Mouse (Mus musculus) midbrain, embryonic 15.5 days (tissue): ENCODE measurements at regions not wholly inside any gene's neighbourhood (a gene's known extent, or its start where the extent isn't known, plus 50 kb on each side); places are given as distances from the start of the nearest gene placed in this dataset.
A peak's percentile ranks its signal among the peaks of the same experiment; 100 is the strongest.

Experiments used
- ATAC-seq: fragments of 200-750 bp; cut with Nextera tagmentation; replicated peaks from 2 replicates; pipeline ENCODE4 v1.8.0; 2017; ENCODE audit warnings: moderate TSS enrichment
- H3K27ac ChIP-seq: fragments of 300-500 bp; sonication (generic); 2 replicates; pipeline ENCODE4 v1.5.1; 2015; ENCODE audit warnings: mild to moderate bottlenecking, inconsistent platforms
- H3K27me3 ChIP-seq: fragments of 300-500 bp; sonication (generic); replicated peaks from 2 replicates; pipeline ENCODE4 v1.6.1; 2015; ENCODE audit warnings: inconsistent platforms
- H3K36me3 ChIP-seq: fragments of 300-500 bp; sonication (generic); replicated peaks from 2 replicates; pipeline ENCODE4 v1.6.1; 2015; ENCODE audit warnings: inconsistent platforms
- H3K4me1 ChIP-seq: fragments of 300-500 bp; sonication (generic); 2 replicates; pipeline ENCODE4 v1.6.1; 2015; ENCODE audit warnings: inconsistent platforms
- H3K4me2 ChIP-seq: fragments of 300-500 bp; sonication (generic); 2 replicates; pipeline ENCODE4 v1.6.1; 2015; ENCODE audit warnings: inconsistent platforms, mild to moderate bottlenecking, moderate library complexity
- H3K4me3 ChIP-seq: fragments of 300-500 bp; sonication (generic); 2 replicates; pipeline ENCODE4 v1.5.1; 2015; ENCODE audit warnings: mild to moderate bottlenecking, inconsistent platforms
- H3K9ac ChIP-seq: fragments of 300-500 bp; sonication (generic); 2 replicates; pipeline ENCODE4 v1.6.1; 2015; ENCODE audit warnings: mild to moderate bottlenecking, inconsistent platforms
- H3K9me3 ChIP-seq: fragments of 300-500 bp; sonication (generic); 2 replicates; pipeline ENCODE4 v1.6.1; 2016; ENCODE audit warnings: inconsistent platforms
- WGBS: fragments of 180-500 bp; shearing (Covaris S2); methylation state at CpG from one replicate; pipeline ENCODE4 v1.1.7; 2015; ENCODE audit warnings: mixed read lengths; 5-methylcytosine and 5-hydroxymethylcytosine counted together

DNA sequence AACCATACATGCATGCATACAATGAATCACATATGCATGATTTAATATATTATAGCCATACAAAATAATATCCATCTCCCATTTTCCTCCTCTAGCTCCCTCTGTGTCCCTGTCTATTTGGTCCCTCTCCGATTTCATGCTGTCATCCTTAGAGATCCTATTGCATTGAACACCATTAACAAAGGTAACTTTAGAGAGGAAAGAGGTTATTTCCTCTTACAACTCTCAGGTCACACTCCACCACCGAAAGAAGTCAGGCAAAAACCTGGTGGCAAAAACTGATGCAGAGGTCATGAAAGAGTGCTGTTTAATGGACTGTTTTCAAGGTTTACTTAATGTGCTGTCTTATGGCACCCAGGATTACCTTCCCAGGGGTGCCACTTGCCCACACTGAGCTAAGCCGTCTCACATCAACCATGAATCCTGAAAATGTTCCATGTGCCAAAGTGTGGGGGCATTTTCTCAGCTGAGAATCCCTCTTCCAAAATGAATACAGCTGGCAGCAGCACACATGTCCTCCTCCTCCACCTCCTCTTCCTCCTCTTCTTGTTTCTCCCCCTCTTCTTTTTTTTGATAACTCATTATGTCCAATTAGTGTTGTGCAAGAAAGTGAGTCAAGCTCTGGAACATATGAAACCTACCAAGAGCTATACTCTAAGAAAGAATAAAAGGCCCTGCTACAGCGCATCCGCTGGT, 212.4 kb downstream of the Efhb start:
- H3K4me3 ChIP-seq: no peak overlapping the region
- H3K27ac ChIP-seq: no peak overlapping the region
- H3K9me3 ChIP-seq: no peaks in the 10 kb centered on the region
- ATAC-seq: no peak
- H3K27me3 ChIP-seq: no peaks in the 10 kb centered on the region
- H3K4me2 ChIP-seq: no peak overlapping the region
- H3K36me3 ChIP-seq: no peaks in the 10 kb centered on the region
- peaks cover 8% of the 10 kb centered on the region; the same call in 1 of the 2 replicates for H3K4me1 ChIP-seq
- no peak overlapping the region for H3K9ac ChIP-seq
- WGBS: 92% methylated on average over 5 of the region's 5 CpGs

DNA sequence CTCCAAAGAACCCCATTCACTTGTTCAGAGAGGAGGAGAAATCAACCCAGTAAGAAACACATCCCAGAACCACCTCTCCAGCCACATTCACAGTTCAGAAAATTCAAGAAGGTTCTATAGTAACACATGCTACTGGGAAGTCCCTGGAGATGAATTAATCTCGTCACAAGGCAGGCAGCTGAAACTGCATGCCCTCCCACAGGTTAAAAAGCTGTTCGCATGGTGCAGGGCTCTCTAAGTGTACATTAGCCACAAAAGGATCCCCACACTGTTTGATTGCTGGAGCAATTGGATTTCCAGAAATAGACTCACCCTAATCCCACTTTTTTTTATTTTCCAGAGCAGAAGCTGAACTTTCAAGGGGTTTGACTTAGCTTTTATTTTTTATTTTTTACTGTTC, 214.6 kb downstream of the Efhb start:
- H3K4me2 ChIP-seq: no peak overlapping the region
- no peak overlapping the region for H3K4me3 ChIP-seq
- no peaks in the 10 kb centered on the region for H3K9me3 ChIP-seq
- peaks cover 8% of the 10 kb centered on the region; the same call in 1 of the 2 replicates for H3K4me1 ChIP-seq
- peak overlapping the region; percentile 69; the same call in 1 of the 2 replicates for H3K27ac ChIP-seq
- peak; percentile 41 for ATAC-seq
- H3K36me3 ChIP-seq: no peaks in the 10 kb centered on the region
- H3K27me3 ChIP-seq: no peaks in the 10 kb centered on the region
- H3K9ac ChIP-seq: no peak overlapping the region
- 32% methylated on average over 2 of the region's 2 CpGs for WGBS

DNA sequence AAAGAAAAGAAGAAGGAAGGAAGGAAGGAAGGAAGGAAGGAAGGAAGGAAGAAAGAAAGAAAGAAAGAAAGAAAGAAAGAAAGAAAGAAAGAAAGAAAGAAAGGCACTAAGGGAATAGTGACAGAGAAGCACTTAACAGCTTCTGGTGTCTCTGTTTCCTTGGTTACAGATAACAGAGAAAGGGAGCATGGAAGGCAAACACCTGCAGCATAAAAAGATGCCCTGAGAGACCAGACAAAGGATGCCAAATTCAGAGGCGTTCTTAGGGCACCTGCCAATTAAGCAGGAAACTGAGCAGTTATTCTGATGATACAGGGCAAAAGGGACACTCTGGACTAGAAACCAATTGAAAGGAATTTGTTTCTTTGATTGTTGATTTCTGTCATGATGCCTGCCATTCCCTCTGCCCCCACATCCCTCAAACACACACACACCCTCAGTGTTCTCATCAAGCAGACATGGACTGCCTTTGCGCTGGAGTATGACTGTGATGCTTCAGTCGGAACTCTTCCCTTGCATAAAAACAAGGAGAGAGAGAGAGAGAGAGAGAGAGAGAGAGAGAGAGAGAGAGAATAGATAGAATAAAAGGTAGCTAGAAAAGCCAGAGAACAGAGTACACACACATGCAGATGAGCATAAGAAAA, 215.4 kb downstream of the Efhb start:
- Histone ChIP-seq H3K9ac (no peak overlapping the region), H3K27ac (peak overlapping the region; percentile 69), H3K4me2 (no peak overlapping the region), H3K36me3 (no peaks in the 10 kb centered on the region), H3K4me3 (no peak overlapping the region), H3K27me3 (no peaks in the 10 kb centered on the region), H3K4me1 (peaks cover 8% of the 10 kb centered on the region; the same call in 1 of the 2 replicates), H3K9me3 (no peaks in the 10 kb centered on the region)
- WGBS: 46% methylated on average over 3 of the region's 3 CpGs
- peak; percentile 91 for ATAC-seq

DNA sequence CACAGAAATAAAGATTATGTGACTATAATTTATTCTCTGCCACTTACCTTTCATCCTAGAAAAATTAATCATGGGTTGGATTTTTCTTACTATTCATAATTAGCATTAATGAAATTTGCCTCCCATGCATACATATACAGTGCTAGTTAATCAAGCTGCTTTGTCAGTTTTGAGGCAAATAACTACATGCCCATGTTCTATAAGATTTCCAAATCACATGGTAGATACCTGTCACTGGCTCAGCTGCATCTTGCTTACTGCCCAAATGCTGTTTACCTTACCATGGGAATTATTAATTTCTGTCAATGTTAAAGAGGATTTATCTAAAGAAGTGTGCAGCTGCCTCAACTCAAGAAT, 252.7 kb downstream of the Efhb start:
- peak; percentile 81 for ATAC-seq
- Histone ChIP-seq H3K27me3 (no peaks in the 10 kb centered on the region), H3K9me3 (no peaks in the 10 kb centered on the region), H3K36me3 (no peaks in the 10 kb centered on the region), H3K9ac (no peak overlapping the region), H3K27ac (no peak overlapping the region), H3K4me3 (no peak overlapping the region), H3K4me1 (no peaks in the 10 kb centered on the region; the same call in 1 of the 2 replicates), H3K4me2 (no peak overlapping the region)

DNA sequence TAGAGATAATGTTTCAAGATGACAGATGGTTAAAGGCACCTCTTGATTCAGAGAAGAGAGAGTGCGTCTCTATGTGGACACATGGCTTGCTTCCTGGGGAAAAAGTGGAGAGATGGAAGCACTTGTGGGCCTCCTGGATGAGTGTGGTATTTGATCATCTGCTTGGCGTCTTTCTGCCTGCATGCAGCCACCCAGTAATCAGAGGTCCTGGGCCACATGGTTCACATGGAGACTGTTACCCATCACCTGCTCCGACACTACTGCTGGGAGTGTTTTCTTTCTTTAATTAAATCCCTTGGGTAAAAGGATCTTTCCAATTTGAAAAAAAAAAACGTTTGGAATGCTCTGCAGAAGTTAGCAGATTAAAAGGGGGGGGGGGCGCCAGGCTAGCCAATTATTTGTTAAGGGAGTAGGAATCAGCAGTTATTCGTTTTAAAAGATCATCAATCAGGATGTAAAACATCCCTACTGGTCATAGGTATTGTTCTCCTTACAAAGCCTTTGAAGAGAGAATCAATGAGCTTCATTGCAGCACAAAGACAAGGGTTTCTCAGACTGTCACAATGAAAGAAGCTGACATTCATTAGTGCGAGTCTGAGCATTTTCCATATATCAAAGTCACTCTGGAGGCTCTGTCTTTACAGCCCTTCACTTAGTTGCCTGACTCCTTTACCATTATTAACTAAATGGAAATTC, 253.3 kb downstream of the Efhb start:
- peak; percentile 78 for ATAC-seq
- H3K4me1 ChIP-seq: no peaks in the 10 kb centered on the region; the same call in 1 of the 2 replicates
- H3K4me3 ChIP-seq: no peak overlapping the region
- 16% methylated on average over 7 of the region's 7 CpGs for WGBS
- no peak overlapping the region for H3K4me2 ChIP-seq
- H3K27me3 ChIP-seq: no peaks in the 10 kb centered on the region
- no peaks in the 10 kb centered on the region for H3K36me3 ChIP-seq
- H3K27ac ChIP-seq: no peak overlapping the region
- no peaks in the 10 kb centered on the region for H3K9me3 ChIP-seq
- no peak overlapping the region for H3K9ac ChIP-seq
